Mouse (Mus musculus) CH12.LX (cell line): ENCODE results near the gene Galc. TPM values are rescaled to one million over a fixed set of nuclear protein-coding genes. Genes with fewer than 3 reads are reported as not detected.
A peak's percentile ranks its signal among the peaks of the same experiment; 100 is the strongest.

ENCODE experiments used
- DNase-seq: peaks from one replicate; pipeline ENCODE4 v3.0.0-alpha.2; 2013; ENCODE audit errors: extremely low read depth
- H3K27ac ChIP-seq: 2 replicates; pipeline ENCODE4 v1.5.1; 2012; ENCODE audit warnings: low read depth, mild to moderate bottlenecking, control low read depth, moderate library complexity; ENCODE audit not compliant: insufficient read depth
- H3K27me3 ChIP-seq: replicated peaks from 2 replicates; pipeline ENCODE3; 2012; ENCODE audit warnings: inconsistent platforms
- H3K36me3 ChIP-seq, 2 experiments: replicated peaks in 1 of 2; 2 replicates each; pipeline versions ENCODE3 to v1.6.1; 2012; ENCODE audit warnings: inconsistent platforms in 1 of 2, low read length in 1 of 2, mild to moderate bottlenecking in 1 of 2, mixed read lengths in 1 of 2, moderate library complexity in 1 of 2; ENCODE audit not compliant: control insufficient read depth in 1 of 2, insufficient read depth in 1 of 2
- H3K4me1 ChIP-seq, 2 experiments: 2 replicates each; pipeline ENCODE4 v1.6.1; 2012; ENCODE audit warnings: inconsistent platforms in 1 of 2, moderate library complexity in 1 of 2; ENCODE audit not compliant: insufficient read depth in 2 of 2, control insufficient read depth in 1 of 2
- H3K4me2 ChIP-seq: 2 replicates; pipeline ENCODE4 v1.6.1; 2012; ENCODE audit warnings: low read depth, mild to moderate bottlenecking, control low read depth; ENCODE audit not compliant: poor library complexity, insufficient read depth, severe bottlenecking
- H3K4me3 ChIP-seq, 3 experiments: fragments of 150-350 bp in 1 of 3; sonication (generic) in 1 of 3; replicated peaks in 1 of 3; 2 replicates each; pipeline versions ENCODE3 to v1.5.1; 2011 to 2012; ENCODE audit warnings: low read depth in 2 of 3, low read length in 2 of 3, mild to moderate bottlenecking in 2 of 3, moderate library complexity in 2 of 3, control low read depth in 1 of 3, improper control_type of control experiment in 1 of 3, inconsistent platforms in 1 of 3, mixed read lengths in 1 of 3; ENCODE audit not compliant: poor library complexity in 1 of 3
- H3K79me2 ChIP-seq: replicated peaks from 2 replicates; pipeline ENCODE4 v1.6.1; 2012; ENCODE audit warnings: mild to moderate bottlenecking, moderate library complexity; ENCODE audit not compliant: control insufficient read depth, poor library complexity, insufficient read depth, severe bottlenecking; ENCODE audit errors: extremely low read depth
- H3K9ac ChIP-seq: 2 replicates; pipeline ENCODE4 v1.6.1; 2012; ENCODE audit warnings: low read depth, mild to moderate bottlenecking, control low read depth, moderate library complexity; ENCODE audit not compliant: insufficient read depth
- H3K9me3 ChIP-seq: replicated peaks from 2 replicates; pipeline ENCODE3; 2012; ENCODE audit warnings: low read length, inconsistent platforms, mixed read lengths
- BHLHE40 ChIP-seq: IDR thresholded peaks from 2 replicates; pipeline ENCODE4 v1.6.1; 2011; ENCODE audit warnings: mild to moderate bottlenecking, low read depth, low read length, improper control_type of control experiment
- CHD1 ChIP-seq: IDR thresholded peaks from 2 replicates; pipeline ENCODE4 v1.6.1; 2012; ENCODE audit warnings: low read depth, low read length, improper control_type of control experiment, inconsistent platforms
- CHD2 ChIP-seq: IDR thresholded peaks from 2 replicates; pipeline ENCODE4 v1.6.1; 2011; ENCODE audit warnings: low read length, improper control_type of control experiment
- CTCF ChIP-seq, 2 experiments: IDR thresholded peaks in 1 of 2; conservative IDR thresholded peaks in 1 of 2; 2 replicates each; pipeline ENCODE4 v1.5.1; 2011 to 2012; ENCODE audit warnings: low read depth in 2 of 2, low read length in 2 of 2, improper control_type of control experiment in 1 of 2, inconsistent platforms in 1 of 2, mild to moderate bottlenecking in 1 of 2, moderate library complexity in 1 of 2
- E2F4 ChIP-seq: IDR thresholded peaks from 2 replicates; pipeline ENCODE4 v1.6.1; 2011; ENCODE audit warnings: low read depth, low read length, improper control_type of control experiment; ENCODE audit not compliant: insufficient replicate concordance
- ETS1 ChIP-seq: conservative IDR thresholded peaks from 2 replicates; pipeline ENCODE4 v1.6.1; 2012; ENCODE audit warnings: low read depth, mild to moderate bottlenecking, inconsistent platforms, low read length, improper control_type of control experiment, moderate library complexity
- GABPA ChIP-seq: IDR thresholded peaks from 2 replicates; pipeline ENCODE4 v1.6.1; 2012; ENCODE audit warnings: low read depth, low read length, improper control_type of control experiment, inconsistent platforms; ENCODE audit not compliant: insufficient replicate concordance
- HCFC1 ChIP-seq: IDR thresholded peaks from 2 replicates; pipeline ENCODE4 v1.6.1; 2012; ENCODE audit warnings: low read depth, mild to moderate bottlenecking, inconsistent platforms, low read length, improper control_type of control experiment
- IRF4 ChIP-seq: IDR thresholded peaks from 2 replicates; pipeline ENCODE4 v1.6.1; 2014; ENCODE audit warnings: low read depth, mild to moderate bottlenecking, inconsistent platforms, low read length, improper control_type of control experiment
- JUN ChIP-seq: IDR thresholded peaks from 2 replicates; pipeline ENCODE4 v1.6.1; 2011; ENCODE audit warnings: low read depth, mild to moderate bottlenecking, low read length, improper control_type of control experiment, moderate library complexity; ENCODE audit not compliant: insufficient read depth
- MYC ChIP-seq: IDR thresholded peaks from 2 replicates; pipeline ENCODE4 v1.6.1; 2011; ENCODE audit warnings: low read depth, mild to moderate bottlenecking, improper control_type of control experiment, low read length
- NELFE ChIP-seq: IDR thresholded peaks from 2 replicates; pipeline ENCODE4 v1.6.1; 2011; ENCODE audit warnings: low read depth, low read length, improper control_type of control experiment
- NRF1 ChIP-seq: IDR thresholded peaks from 2 replicates; pipeline ENCODE4 v1.6.1; 2014; ENCODE audit warnings: low read depth, mild to moderate bottlenecking, inconsistent platforms, low read length, improper control_type of control experiment, moderate library complexity
- PAX5 ChIP-seq: IDR thresholded peaks from 2 replicates; pipeline ENCODE4 v1.6.1; 2012; ENCODE audit warnings: low read length, inconsistent platforms, mixed read lengths
- POLR2A ChIP-seq: IDR thresholded peaks from 2 replicates; pipeline ENCODE4 v1.6.1; 2011; ENCODE audit warnings: low read depth, mild to moderate bottlenecking, improper control_type of control experiment, low read length
- RAD21 ChIP-seq: IDR thresholded peaks from 2 replicates; pipeline ENCODE4 v1.6.1; 2011; ENCODE audit warnings: low read depth, mild to moderate bottlenecking, low read length, improper control_type of control experiment, moderate library complexity
- RCOR1 ChIP-seq: conservative IDR thresholded peaks from 2 replicates; pipeline ENCODE4 v1.6.1; 2012; ENCODE audit warnings: low read depth, mild to moderate bottlenecking, inconsistent platforms, low read length, improper control_type of control experiment
- SIN3A ChIP-seq: IDR thresholded peaks from 2 replicates; pipeline ENCODE4 v1.6.1; 2012; ENCODE audit warnings: low read length, improper control_type of control experiment, inconsistent platforms
- SMC3 ChIP-seq: IDR thresholded peaks from 2 replicates; pipeline ENCODE4 v1.6.1; 2011; ENCODE audit warnings: low read depth, low read length, improper control_type of control experiment
- TBP ChIP-seq: conservative IDR thresholded peaks from 2 replicates; pipeline ENCODE4 v1.6.1; 2011; ENCODE audit warnings: low read depth, low read length, improper control_type of control experiment
- TCF12 ChIP-seq: IDR thresholded peaks from 2 replicates; pipeline ENCODE4 v1.6.1; 2014; ENCODE audit warnings: low read depth, mild to moderate bottlenecking, inconsistent platforms, low read length, improper control_type of control experiment
- UBTF ChIP-seq: IDR thresholded peaks from 2 replicates; pipeline ENCODE4 v1.6.1; 2012; ENCODE audit warnings: low read depth, mild to moderate bottlenecking, inconsistent platforms, low read length, improper control_type of control experiment, moderate library complexity
- USF1 ChIP-seq: IDR thresholded peaks from 2 replicates; pipeline ENCODE4 v1.6.1; 2014; ENCODE audit warnings: low read depth, mild to moderate bottlenecking, inconsistent platforms, low read length, improper control_type of control experiment
- USF2 ChIP-seq: conservative IDR thresholded peaks from 2 replicates; pipeline ENCODE4 v1.6.1; 2011; ENCODE audit warnings: low read depth, low read length, improper control_type of control experiment
- ZC3H11A ChIP-seq: IDR thresholded peaks from 2 replicates; pipeline ENCODE4 v1.6.1; 2012; ENCODE audit warnings: low read depth, mild to moderate bottlenecking, inconsistent platforms, low read length, improper control_type of control experiment
- ZKSCAN1 ChIP-seq: IDR thresholded peaks from 2 replicates; pipeline ENCODE4 v1.6.1; 2012; ENCODE audit warnings: low read depth, inconsistent platforms, low read length, improper control_type of control experiment, borderline replicate concordance
- ZMIZ1 ChIP-seq: IDR thresholded peaks from 2 replicates; pipeline ENCODE4 v1.6.1; 2012; ENCODE audit warnings: low read depth, mild to moderate bottlenecking, inconsistent platforms, low read length, improper control_type of control experiment
- ZNF384 ChIP-seq: IDR thresholded peaks from 2 replicates; pipeline ENCODE4 v1.6.1; 2012; ENCODE audit warnings: low read depth, low read length, improper control_type of control experiment, inconsistent platforms
- dilution Hi-C: fragments of 300-500 bp; cut with MboI; formaldehyde crosslinking; loops from 2 replicates; pipeline ENCODE4 v1.14.3; 2020; ENCODE audit warnings: low sequenced_read_pairs; ENCODE audit not compliant: extremely low pct_unique_long_range_greater_than_20kb, extremely low pct_ligation_motif_present
- in situ Hi-C: fragments of 300-500 bp; cut with MboI; formaldehyde crosslinking; loops from 3 replicates; pipeline ENCODE4 v1.14.3; 2019; ENCODE audit warnings: low sequenced_read_pairs, low pct_ligation_motif_present, low pct_unique_long_range_greater_than_20kb, mixed read lengths
- polyA plus RNA-seq: library from polyadenylated mRNA; unstranded; fragments of >175 nt; gene quantifications from 2 replicates; pipeline ENCODE4 v1.2.1, GENCODE M21; 2012; ENCODE audit warnings: low read depth; ENCODE audit not compliant: insufficient read length
- total RNA-seq, 2 experiments: library from RNA; depleted of rRNA; stranded (reverse); fragments of 300-350 nt in 1 of 2; fragments of >200 nt in 1 of 2; gene quantifications; 2 replicates each; pipeline ENCODE4 v1.2.3; 2012 to 2014

Gene Galc
- total and polyA plus RNA-seq, 3 experiments, result 1.6 to 9.1 (median 6.4) TPM

- peaks cover 18 to 38% of the 10 kb centered on the region in 2 experiments for H3K4me1 ChIP-seq
- H3K79me2 ChIP-seq, result peaks cover 7% of the 10 kb centered on the region
- H3K9me3 ChIP-seq, result peaks cover 7% of the 10 kb centered on the region
- H3K9ac ChIP-seq, result no peak overlapping the region
- in situ Hi-C loops (no loop called here), dilution Hi-C loops (no loop called here)
- peak overlapping the region; percentile 15; the same call in 1 of the 2 replicates for H3K4me2 ChIP-seq
- H3K27me3 ChIP-seq, result no peaks in the 10 kb centered on the region
- H3K27ac ChIP-seq, result no peak overlapping the region
- peaks cover 9 to 27% of the 10 kb centered on the region in 2 experiments for H3K36me3 ChIP-seq
- H3K4me3 ChIP-seq, result no peak overlapping the region
- TF ChIP-seq CHD2 (no peak), HCFC1 (no peak), GABPA (no peak), NRF1 (no peak; the same call in 1 of the 2 replicates), E2F4 (no peak), RCOR1 (no peak), PAX5 (no peak), IRF4 (no peak), JUN (no peak), USF2 (no peak), TCF12 (no peak), SMC3 (peak; percentile 96), ZNF384 (peak; percentile 89), ETS1 (no peak), USF1 (no peak), CTCF (conservative IDR thresholded peaks at IDR 0.05 in 1 of 2, IDR thresholded peaks at IDR 0.05 in 1 of 2; ENCODE audit: low read depth in 2 of 2, low read length in 2 of 2) (peak; percentile 76 to 97), TBP (no peak), CHD1 (no peak), BHLHE40 (peak; percentile 36), ZKSCAN1 (no peak), POLR2A (no peak), ZMIZ1 (no peak), RAD21 (peak; percentile 98), SIN3A (no peak; the same call in 1 of the 2 replicates), UBTF (no peak), MYC (no peak), ZC3H11A (peak; percentile 80), NELFE (peak; percentile 34)
- TF ChIP-seq, all 38 proteins: peak for 7
- DNase-seq, result peak; percentile 77
Observed at GRCm38 (mm10) chr12:98280530-98280929, 21.3 kb upstream of the Galc start.
